Mouse (Mus musculus): ENCODE data around the gene Csde1. TPM values are rescaled to one million over a fixed set of nuclear protein-coding genes. Genes with fewer than 3 reads are reported as not detected.

The Csde1 gene
- polyA plus RNA-seq, 1 experiment from 2014 or later = 346 TPM

GRCm38 (mm10) chr3:103057752-103058151 lies 37.5 kb downstream of the Csde1 start:
- CTCF ChIA-PET = interaction anchor here (2.7 kb wide), 1 partner anchor 10 kb away, joined by 10 read pairs; no protein-coding TSS in a partner anchor
- in situ Hi-C loops (cut with MboI; ENCODE audit: low pct_unique_long_range_greater_than_20kb) = no loop called here
- DNase-seq (ENCODE audit: low read depth, low spot score) (no peak), ATAC-seq (no peak)
- TF ChIP-seq CTCF (IDR thresholded peaks at IDR 0.05) = no peak
- no peaks in the 10 kb centered on the region for H3K27me3 ChIP-seq
- POLR2A ChIA-PET = interaction anchor here (1.1 to 1.2 kb wide), 2 partner anchors 19 to 29 kb away, joined by 3 to 4 read pairs; no protein-coding TSS in a partner anchor

DNA sequence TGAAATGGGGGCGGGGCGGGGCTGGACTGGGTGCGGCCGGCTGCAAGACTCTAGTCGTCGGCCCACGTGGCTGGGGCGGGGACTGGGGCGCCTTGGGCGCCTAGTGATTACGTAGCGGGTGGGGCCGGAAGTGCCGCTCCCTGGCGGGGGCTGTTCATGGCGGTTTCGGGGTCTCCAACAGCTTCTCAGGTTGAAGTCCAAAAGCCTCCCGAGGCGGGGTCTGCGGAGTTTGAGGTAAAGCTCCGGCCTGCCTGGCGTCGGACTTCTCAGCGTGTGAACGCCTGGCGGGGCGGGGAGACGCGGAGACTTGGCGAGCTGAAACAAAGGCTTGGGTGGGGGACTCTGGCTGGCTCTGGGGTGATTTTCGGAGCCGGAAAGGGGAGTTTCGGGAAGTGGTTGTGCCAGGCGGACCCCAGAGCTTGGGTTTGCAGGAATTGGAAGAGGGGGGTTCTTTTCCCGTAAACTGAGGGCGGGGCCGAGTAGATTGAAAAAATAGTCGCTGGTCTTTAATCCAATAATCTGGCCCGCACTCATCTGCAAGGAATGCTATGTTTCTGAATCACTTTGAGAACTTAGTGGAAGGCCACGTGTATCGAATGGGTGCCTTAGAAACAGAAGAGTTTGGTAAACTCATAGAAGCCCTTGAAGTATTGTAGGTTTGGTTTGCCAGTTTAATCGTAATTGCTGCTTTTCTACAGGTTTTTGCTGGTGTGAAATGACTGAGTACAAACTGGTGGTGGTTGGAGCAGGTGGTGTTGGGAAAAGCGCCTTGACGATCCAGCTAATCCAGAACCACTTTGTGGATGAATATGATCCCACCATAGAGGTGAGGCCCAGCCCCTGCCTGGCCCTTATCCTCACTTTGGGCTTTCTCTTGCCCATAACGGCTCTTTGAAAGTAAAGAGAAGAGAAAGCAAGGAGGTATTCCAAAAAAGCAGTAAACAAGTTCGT lies 38.3 kb downstream of the Csde1 start, which contains the start of gene Nras:
Nras (plus strand) TSS at position 79 of the 951 bp plus-strand sequence.
- H3K27me3 ChIP-seq = no peaks in the 10 kb centered on the region
- in situ Hi-C loops (cut with MboI; ENCODE audit: low pct_unique_long_range_greater_than_20kb) = no loop called here
- DNase-seq (ENCODE audit: low read depth, low spot score) (peak; percentile 53), ATAC-seq (peak; percentile 77)
- no peak for TF ChIP-seq CTCF (IDR thresholded peaks at IDR 0.05)
- CTCF ChIA-PET = interaction anchor here (2.7 kb wide), 1 partner anchor 11 kb away, joined by 10 read pairs; no protein-coding TSS in a partner anchor
- POLR2A ChIA-PET = interaction anchor here (1.1 to 1.2 kb wide), 2 partner anchors 19 to 30 kb away, joined by 3 to 4 read pairs; no protein-coding TSS in a partner anchor

- POLR2A ChIA-PET = no interaction called here
- DNase-seq (ENCODE audit: low read depth, low spot score) (no peak), ATAC-seq (no peak)
- no peaks in the 10 kb centered on the region for H3K27me3 ChIP-seq
- in situ Hi-C loops (cut with MboI; ENCODE audit: low pct_unique_long_range_greater_than_20kb) = no loop called here
- CTCF ChIA-PET = interaction anchor here (1.1 kb wide), 1 partner anchor 26 kb away, joined by 3 read pairs; no protein-coding TSS in a partner anchor
- no peak for TF ChIP-seq CTCF (IDR thresholded peaks at IDR 0.05)
Observed at GRCm38 (mm10) chr3:103066927-103067326, 46.7 kb downstream of the Csde1 start.

- DNase-seq (ENCODE audit: low read depth, low spot score) (no peak), ATAC-seq (no peak)
- CTCF ChIA-PET = no interaction called here
Observed at GRCm38 (mm10) chr3:103068971-103069370, 48.7 kb downstream of the Csde1 start.

DNA sequence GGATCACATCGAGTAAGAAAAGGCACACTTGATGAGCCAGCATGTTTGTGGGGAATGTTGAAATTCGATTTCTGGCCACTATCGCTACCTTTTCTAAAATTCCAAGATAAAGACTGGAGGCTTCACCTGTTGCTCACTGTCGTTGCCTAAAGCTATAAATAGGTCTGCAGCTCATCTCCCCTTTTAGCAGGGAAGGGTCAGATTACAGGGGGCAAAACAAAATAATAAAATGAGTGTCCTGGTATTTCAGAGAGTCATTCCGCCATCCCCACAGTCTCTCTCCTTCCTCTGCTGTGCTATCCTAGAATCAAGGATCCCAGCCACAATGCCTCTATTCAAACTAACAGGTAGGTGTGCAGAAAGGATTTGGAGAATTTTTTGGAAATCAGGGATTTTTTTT lies 53.5 kb downstream of the Csde1 start, which contains the start of gene Ampd1:
Ampd1 (plus strand) TSS at position 244 of the 400 bp plus-strand sequence.
- in situ Hi-C loops (cut with MboI; ENCODE audit: low pct_unique_long_range_greater_than_20kb) = no loop called here
- DNase-seq (ENCODE audit: low read depth, low spot score) (no peak), ATAC-seq (no peak)
- TF ChIP-seq CTCF (IDR thresholded peaks at IDR 0.05) = no peak
- ChIA-PET CTCF (no interaction called here), POLR2A (interaction anchor here (0.6 kb wide), 1 partner anchor 9 kb away, joined by 5 read pairs; no protein-coding TSS in a partner anchor)
- no peaks in the 10 kb centered on the region for H3K27me3 ChIP-seq

More at GRCm38 (mm10) chr3:103068971-103069370, 48.7 kb downstream of the Csde1 start:
- no peak for TF ChIP-seq CTCF (IDR thresholded peaks at IDR 0.05)
- H3K27me3 ChIP-seq = no peaks in the 10 kb centered on the region
- in situ Hi-C loops (cut with MboI; ENCODE audit: low pct_unique_long_range_greater_than_20kb) = no loop called here
- POLR2A ChIA-PET = no interaction called here

- POLR2A ChIA-PET = no interaction called here
- no peaks in the 10 kb centered on the region for H3K27me3 ChIP-seq
- no peak for TF ChIP-seq CTCF (IDR thresholded peaks at IDR 0.05)
- no peak for ATAC-seq
- no peak for DNase-seq (ENCODE audit: low read depth, low spot score)
- CTCF ChIA-PET = interaction anchor here (0.9 kb wide), 1 partner anchor 14 kb away, joined by 3 read pairs; no protein-coding TSS in a partner anchor
- in situ Hi-C loops (cut with MboI; ENCODE audit: low pct_unique_long_range_greater_than_20kb) = no loop called here
Observed at GRCm38 (mm10) chr3:103075871-103076270, 55.6 kb downstream of the Csde1 start.

GRCm38 (mm10) chr3:103076476-103076875 lies 56.2 kb downstream of the Csde1 start:
- POLR2A ChIA-PET = no interaction called here
- no peak for TF ChIP-seq CTCF (IDR thresholded peaks at IDR 0.05)
- CTCF ChIA-PET = no interaction called here
- H3K27me3 ChIP-seq = no peaks in the 10 kb centered on the region
- no peak for ATAC-seq
- in situ Hi-C loops (cut with MboI; ENCODE audit: low pct_unique_long_range_greater_than_20kb) = no loop called here
- DNase-seq (ENCODE audit: low read depth, low spot score) = no peak

DNA sequence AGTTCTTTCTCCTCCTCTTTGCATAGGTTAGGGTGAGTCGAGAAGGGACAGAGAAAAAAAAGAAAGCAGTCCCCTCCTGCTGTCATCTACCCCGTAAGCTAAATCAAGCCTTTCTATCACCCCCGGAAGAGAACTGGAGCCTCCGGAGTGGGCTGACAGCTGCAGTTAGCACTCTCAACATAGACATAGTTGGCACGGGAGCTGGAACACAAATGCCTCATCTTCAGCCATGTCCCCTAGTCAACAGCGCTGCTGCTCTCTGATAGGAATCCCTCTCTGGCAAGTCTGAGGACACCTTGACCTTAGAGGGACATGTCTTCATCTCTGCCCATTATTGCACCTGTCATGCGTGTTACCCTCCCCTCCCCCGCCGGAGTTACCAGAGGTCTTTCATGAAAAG lies 59.1 kb downstream of the Csde1 start:
- ChIA-PET POLR2A (no interaction called here), CTCF (interaction anchor here (1.2 to 1.6 kb wide), 2 partner anchors 14 to 21 kb away, joined by 4 to 5 read pairs; no protein-coding TSS in a partner anchor)
- no peak for TF ChIP-seq CTCF (IDR thresholded peaks at IDR 0.05)
- DNase-seq (ENCODE audit: low read depth, low spot score) (no peak), ATAC-seq (no peak)
- in situ Hi-C loops (cut with MboI; ENCODE audit: low pct_unique_long_range_greater_than_20kb) = no loop called here
- H3K27me3 ChIP-seq = no peaks in the 10 kb centered on the region

GRCm38 (mm10) chr3:103081051-103081450 lies 60.8 kb downstream of the Csde1 start:
- ChIA-PET POLR2A (no interaction called here), CTCF (interaction anchor here (1.3 kb wide), 2 partner anchors 8 to 15 kb away, joined by 3 read pairs; no protein-coding TSS in a partner anchor)
- in situ Hi-C loops (cut with MboI; ENCODE audit: low pct_unique_long_range_greater_than_20kb) = no loop called here
- no peak for DNase-seq (ENCODE audit: low read depth, low spot score)
- no peak for TF ChIP-seq CTCF (IDR thresholded peaks at IDR 0.05)
- ATAC-seq = no peak
- H3K27me3 ChIP-seq = no peaks in the 10 kb centered on the region

DNA sequence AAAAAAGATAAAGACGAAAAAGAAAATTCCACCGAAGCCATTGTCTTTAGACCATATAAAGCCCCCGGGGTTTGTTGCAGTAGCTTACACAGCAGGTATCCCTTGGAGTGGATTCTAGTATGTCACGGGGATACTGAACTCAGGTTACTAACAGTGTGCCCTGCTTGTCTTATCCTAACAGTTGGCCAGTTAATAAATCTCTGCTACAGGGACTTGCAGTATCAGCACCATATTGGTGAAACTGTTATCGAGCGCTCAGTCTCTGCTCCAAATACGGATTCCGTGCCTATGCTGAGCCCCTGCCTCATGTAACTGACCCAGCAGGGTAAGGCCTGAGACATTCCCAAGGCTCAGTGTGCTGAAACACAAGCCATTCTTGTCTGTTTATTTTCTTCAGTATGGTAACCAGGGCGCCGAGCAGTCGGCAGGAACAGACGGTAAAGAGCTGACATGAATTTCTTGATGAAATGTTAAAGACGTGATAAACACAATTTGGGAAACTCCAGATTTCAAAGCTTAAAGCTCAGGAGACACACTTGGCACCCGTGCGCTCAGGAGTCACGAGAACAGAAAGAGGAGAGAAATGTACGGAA lies 61.7 kb downstream of the Csde1 start:
- no peak for TF ChIP-seq CTCF (IDR thresholded peaks at IDR 0.05)
- ATAC-seq (no peak), DNase-seq (ENCODE audit: low read depth, low spot score) (no peak)
- POLR2A ChIA-PET = interaction anchor here (1.5 kb wide), 1 partner anchor 11 kb away, joined by 3 read pairs; no protein-coding TSS in a partner anchor
- CTCF ChIA-PET = interaction anchor here (1.9 to 2.5 kb wide), 2 partner anchors 10 to 19 kb away, joined by 7 to 11 read pairs; partner anchors contain the start of gene Dennd2c
- H3K27me3 ChIP-seq = no peaks in the 10 kb centered on the region
- in situ Hi-C loops (cut with MboI; ENCODE audit: low pct_unique_long_range_greater_than_20kb) = no loop called here

All from Patski (cell line).